In the genomic region with DNA sequence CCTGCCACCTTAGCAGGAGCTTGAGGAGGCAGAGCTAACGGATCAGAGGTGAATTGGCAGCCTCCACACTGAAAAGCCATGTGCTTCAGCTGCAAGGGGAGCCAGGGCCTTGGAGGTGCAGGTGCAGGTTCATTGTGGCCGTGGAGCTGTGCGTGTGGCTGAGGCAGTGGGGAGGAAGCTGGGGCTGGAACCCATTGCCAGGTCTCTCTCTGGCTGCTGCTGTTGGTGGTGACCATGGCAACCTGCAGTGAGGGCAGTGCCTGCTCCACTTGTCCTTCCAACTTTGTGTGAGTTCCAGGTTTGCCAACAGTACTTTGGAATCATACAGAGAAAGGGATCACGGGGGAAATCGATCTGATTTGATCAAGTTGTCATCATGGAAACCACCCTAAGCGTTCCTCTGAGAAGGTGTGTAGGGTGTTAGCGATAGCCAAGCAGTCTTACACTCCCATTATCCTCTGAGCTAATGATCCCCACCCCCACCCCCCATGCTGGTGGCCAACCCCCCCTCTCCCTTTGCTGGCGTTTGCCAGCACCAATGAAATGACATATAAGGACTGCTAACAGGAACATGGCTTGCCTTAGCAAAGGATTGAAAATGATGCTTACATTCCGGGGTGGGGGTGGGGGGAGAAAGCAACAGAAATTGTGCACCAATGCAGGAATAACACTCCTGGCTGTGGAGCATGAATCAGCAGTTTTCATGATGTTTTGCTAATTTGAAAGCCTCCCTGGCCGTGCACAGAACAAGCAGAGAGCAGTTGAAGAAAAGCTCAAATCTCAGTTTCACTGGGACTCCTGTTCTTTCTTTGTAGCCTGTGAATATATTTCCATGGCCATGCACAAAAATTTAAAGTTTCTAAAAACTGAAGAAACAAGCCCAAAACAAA, we compare ENCODE assay signal across 10 mouse cellular contexts.
DNase-seq lines count a peak whose midpoint lies in the region; ATAC-seq lines count a peak whose summit lies in the region.
"Had no signal": no experiment of that assay in that cellular context is flagged by ENCODE, and none has a peak within 500 bp of the region (broad histone marks: within the 10 kb centered on the region; RNA-seq: fewer than 3 reads in every experiment).

No protein-coding gene starts in this region.

- WGBS in hindbrain, embryonic 15.5 days: 35% methylated on average over 10 of the region's 10 CpGs
- 55% methylated on average over 10 of the region's 10 CpGs for WGBS in hindbrain, embryonic 10.5 days
- WGBS in midbrain, embryonic 14.5 days: 45% methylated on average over 10 of the region's 10 CpGs
- WGBS in midbrain, embryonic 16.5 days: 39% methylated on average over 10 of the region's 10 CpGs

- no peak for DNase-seq in hindbrain, embryonic 10.5 days (ENCODE audit: low spot score)
- DNase-seq in right cerebral cortex, adult 18-20 months: peak; percentile 42
- no peak for DNase-seq in right cerebral cortex, postnatal 4 days
- DNase-seq in left cerebral cortex, postnatal 10 days (ENCODE audit: extremely low spot score in 1 of 2, low spot score in 2 of 2): peak; percentile 21 to 34
- DNase-seq in thymus, postnatal 36 days: peak; percentile 53 to 73
- no peak for DNase-seq in midbrain, embryonic 14.5 days
- DNase-seq: spleen, adult 18-20 months had no signal

- H3K36me3 ChIP-seq in hindbrain, embryonic 15.5 days: no peaks in the 10 kb centered on the region
- no peaks in the 10 kb centered on the region for H3K36me3 ChIP-seq in hindbrain, embryonic 10.5 days
- no peaks in the 10 kb centered on the region for H3K36me3 ChIP-seq in midbrain, embryonic 14.5 days (ENCODE audit: control insufficient read depth, insufficient read depth, low read length)
- H3K36me3 ChIP-seq in midbrain, embryonic 16.5 days (ENCODE audit: control insufficient read depth, insufficient read depth, low read length): no peaks in the 10 kb centered on the region

- no peaks in the 10 kb centered on the region for H3K9me3 ChIP-seq in hindbrain, embryonic 15.5 days
- no peaks in the 10 kb centered on the region for H3K9me3 ChIP-seq in hindbrain, embryonic 10.5 days
- H3K9me3 ChIP-seq in midbrain, embryonic 14.5 days (ENCODE audit: control insufficient read depth, low read length): no peaks in the 10 kb centered on the region
- H3K9me3 ChIP-seq in midbrain, embryonic 16.5 days (replicated peaks; ENCODE audit: control insufficient read depth, low read length, poor library complexity, severe bottlenecking): no peaks in the 10 kb centered on the region

- H3K27ac ChIP-seq in hindbrain, embryonic 15.5 days (replicated peaks): no peak overlapping the region
- no peak overlapping the region; the same call in 1 of the 2 replicates for H3K27ac ChIP-seq in hindbrain, embryonic 10.5 days
- no peak overlapping the region for H3K27ac ChIP-seq in midbrain, embryonic 14.5 days (replicated peaks; ENCODE audit: low read depth, low read length)
- no peak overlapping the region for H3K27ac ChIP-seq in midbrain, embryonic 16.5 days (ENCODE audit: low read length)
- H3K27ac ChIP-seq: macrophage had no signal

- peaks cover 10% of the 10 kb centered on the region; the same call in 1 of the 2 replicates for H3K4me1 ChIP-seq in hindbrain, embryonic 15.5 days (replicated peaks)
- H3K4me1 ChIP-seq in hindbrain, embryonic 10.5 days (replicated peaks): peaks cover 16% of the 10 kb centered on the region
- H3K4me1 ChIP-seq in midbrain, embryonic 14.5 days (ENCODE audit: control insufficient read depth, insufficient read depth, low read length): no peaks in the 10 kb centered on the region
- H3K4me1 ChIP-seq in midbrain, embryonic 16.5 days (ENCODE audit: control insufficient read depth, insufficient read depth, low read length): peaks cover 5% of the 10 kb centered on the region; the same call in 1 of the 2 replicates

- H3K27me3 ChIP-seq in hindbrain, embryonic 15.5 days: no peaks in the 10 kb centered on the region
- no peaks in the 10 kb centered on the region for H3K27me3 ChIP-seq in hindbrain, embryonic 10.5 days (ENCODE audit: insufficient read depth, poor library complexity, severe bottlenecking)
- H3K27me3 ChIP-seq in midbrain, embryonic 14.5 days (ENCODE audit: control insufficient read depth, insufficient read depth, low read length): no peaks in the 10 kb centered on the region
- no peaks in the 10 kb centered on the region for H3K27me3 ChIP-seq in midbrain, embryonic 16.5 days (ENCODE audit: control insufficient read depth, insufficient read depth, low read depth, low read length)

- H3K4me3 ChIP-seq in hindbrain, embryonic 15.5 days: no peak overlapping the region
- no peak overlapping the region for H3K4me3 ChIP-seq in hindbrain, embryonic 10.5 days
- no peak overlapping the region for H3K4me3 ChIP-seq in midbrain, embryonic 14.5 days (replicated peaks; ENCODE audit: low read depth, low read length)
- H3K4me3 ChIP-seq in midbrain, embryonic 16.5 days (ENCODE audit: low read depth, low read length): no peak overlapping the region

- peak; percentile 65; the same call in 1 of the 2 replicates for ATAC-seq in hindbrain, embryonic 15.5 days (ENCODE audit: low FRiP score, low read depth)
- no peak for ATAC-seq in midbrain, embryonic 14.5 days (ENCODE audit: low FRiP score, low TSS enrichment)
- ATAC-seq in midbrain, embryonic 16.5 days: no peak

- H3K9ac ChIP-seq in hindbrain, embryonic 15.5 days: no peak overlapping the region
- H3K9ac ChIP-seq in midbrain, embryonic 14.5 days (replicated peaks; ENCODE audit: low read length): no peak overlapping the region
- H3K9ac ChIP-seq in midbrain, embryonic 16.5 days (ENCODE audit: low read depth, low read length): no peak overlapping the region

- intact Hi-C loops in left cerebral cortex, postnatal 10 days (cut with DNase I): no loop called here

- H3K4me2 ChIP-seq in hindbrain, embryonic 15.5 days: no peak overlapping the region
- H3K4me2 ChIP-seq in midbrain, embryonic 14.5 days (ENCODE audit: low read length): no peak overlapping the region
- H3K4me2 ChIP-seq in midbrain, embryonic 16.5 days (ENCODE audit: low read length): no peak overlapping the region

Comparison
In these comparisons a context has a peak if more than half of its experiments do, and no peak if none do; other contexts are left out.
1. DNase-seq: peak in right cerebral cortex, adult 18-20 months (single experiment), left cerebral cortex, postnatal 10 days (2 of 2) and thymus, postnatal 36 days (2 of 2); none in hindbrain, embryonic 10.5 days (single experiment), right cerebral cortex, postnatal 4 days (single experiment) and midbrain, embryonic 14.5 days (single experiment).